8 mouse cellular contexts compared by ENCODE assay signal in genomic region chr17:32965253-32965622, GRCm38 (mm10). TPM values are rescaled to one million over a fixed set of nuclear protein-coding genes. Genes with fewer than 3 reads are reported as not detected.
DNase-seq lines count a peak whose midpoint lies in the region; ATAC-seq and TF ChIP-seq lines count a peak whose summit lies in the region.

No protein-coding gene starts in this region.

- no peak for TF ChIP-seq CTCF in lung, embryonic 14.5 days (IDR thresholded peaks at IDR 0.05; ENCODE audit: low read depth)

- no peaks in the 10 kb centered on the region for H3K36me3 ChIP-seq in lung, embryonic 14.5 days (ENCODE audit: insufficient read depth)
- no peaks in the 10 kb centered on the region for H3K36me3 ChIP-seq in hindbrain, embryonic 11.5 days (ENCODE audit: control insufficient read depth, insufficient read depth, low read length)

- H3K4me1 ChIP-seq in lung, embryonic 14.5 days (ENCODE audit: insufficient read depth) = peaks cover 15% of the 10 kb centered on the region
- 0 out of 2 replicates have a peak, but pooled peaks cover 2% of the 10 kb centered on the region for H3K4me1 ChIP-seq in hindbrain, embryonic 11.5 days (replicated peaks; ENCODE audit: control insufficient read depth, insufficient read depth, low read length)

- intact Hi-C loops in gastrocnemius, postnatal 36 days (cut with DNase I) = no loop called here

- peak overlapping the region; percentile 84 for H3K4me2 ChIP-seq in lung, embryonic 14.5 days
- H3K4me2 ChIP-seq in hindbrain, embryonic 11.5 days (replicated peaks; ENCODE audit: low read depth, low read length) = peak overlapping the region; percentile 75

- peak overlapping the region; percentile 76 for H3K9ac ChIP-seq in lung, embryonic 14.5 days
- H3K9ac ChIP-seq in hindbrain, embryonic 11.5 days (ENCODE audit: low read depth, low read length) = peak overlapping the region; percentile 75

- under 1% methylated on average over 14 of the region's 14 CpGs for WGBS in lung, embryonic 14.5 days
- under 1% methylated on average over 14 of the region's 14 CpGs for WGBS in hindbrain, embryonic 11.5 days

- peak; percentile 59 for ATAC-seq in lung, embryonic 14.5 days (ENCODE audit: insufficient read depth)
- ATAC-seq in hindbrain, embryonic 11.5 days (ENCODE audit: low FRiP score) = no peak; the same call in 1 of the 2 replicates

- H3K27ac ChIP-seq in lung, embryonic 14.5 days (ENCODE audit: low read depth) = peak overlapping the region; percentile 93
- H3K27ac ChIP-seq in hindbrain, embryonic 11.5 days (ENCODE audit: low read depth, low read length) = no peak overlapping the region

- peak overlapping the region; percentile 80 for H3K4me3 ChIP-seq in lung, embryonic 14.5 days (ENCODE audit: low read depth, low read length)
- H3K4me3 ChIP-seq in hindbrain, embryonic 11.5 days (ENCODE audit: low read depth, low read length) = peak overlapping the region; percentile 88

- peak; percentile 16 for DNase-seq in adrenal gland, postnatal 25 days
- no peak for DNase-seq in adrenal gland, adult 2 months
- no peak for DNase-seq in lung, embryonic 14.5 days
- DNase-seq in lung, postnatal 25 days (ENCODE audit: low spot score) = no peak
- no peak for DNase-seq in hindbrain, embryonic 11.5 days (ENCODE audit: low spot score)
- DNase-seq in lung, postnatal 14 days = peak; percentile 15
- DNase-seq in right cerebral cortex, postnatal 25 days = no peak
- DNase-seq in gastrocnemius, postnatal 36 days = no peak

- no peaks in the 10 kb centered on the region for H3K27me3 ChIP-seq in lung, embryonic 14.5 days (ENCODE audit: insufficient read depth, low read length)
- H3K27me3 ChIP-seq in hindbrain, embryonic 11.5 days (ENCODE audit: control insufficient read depth, insufficient read depth, low read length) = no peaks in the 10 kb centered on the region

- no peaks in the 10 kb centered on the region for H3K9me3 ChIP-seq in lung, embryonic 14.5 days (ENCODE audit: low read depth, low read length)
- H3K9me3 ChIP-seq in hindbrain, embryonic 11.5 days (ENCODE audit: control insufficient read depth, low read length) = no peaks in the 10 kb centered on the region

RNA-seq across cellular contexts. Expression of gene Zfp472, which starts 0.4 kb away (rescaled TPM):
- total RNA-seq in adrenal gland, postnatal 25 days (2021) = 4.1 and 7.2 TPM in 2 replicates
- total RNA-seq in adrenal gland, adult 2 months (2021) = 1 to 10 TPM; 3.8 to 4.4 TPM
- 0.18 and 0.21 TPM in 2 replicates for polyA plus RNA-seq in adrenal gland, adult 2 months (2012; rRNA removed)
- polyA plus RNA-seq in lung, embryonic 14.5 days (2014; fragmentation: Nextera tagmentation; extraction: Ambion mirVana) = 11.4 and 13.3 TPM in 2 replicates
- polyA plus RNA-seq in hindbrain, embryonic 11.5 days (2014; fragmentation: Nextera tagmentation; extraction: Ambion mirVana) = 13.4 TPM in 2 replicates
- total RNA-seq in gastrocnemius, postnatal 36 days (2021) = 1 to 10 TPM; 1.3 to 1.5 TPM

RNA-seq across cellular contexts. Expression of gene Cyp4f13, which starts 18.0 kb away (rescaled TPM):
- total RNA-seq in adrenal gland, postnatal 25 days (2021) = 83.8 and 111 TPM in 2 replicates
- 10 to 100 TPM; 55.3 to 71.1 TPM for total RNA-seq in adrenal gland, adult 2 months (2021)
- 80.1 and 92.0 TPM in 2 replicates for polyA plus RNA-seq in adrenal gland, adult 2 months (2012; rRNA removed)
- 8.1 and 8.5 TPM in 2 replicates for polyA plus RNA-seq in lung, embryonic 14.5 days (2014; fragmentation: Nextera tagmentation; extraction: Ambion mirVana)
- polyA plus RNA-seq in hindbrain, embryonic 11.5 days (2014; fragmentation: Nextera tagmentation; extraction: Ambion mirVana) = 3.1 and 5.5 TPM in 2 replicates
- total RNA-seq in gastrocnemius, postnatal 36 days (2021) = 10 to 100 TPM in 1 of 2 experiments, 1 to 10 TPM in 1; 8.6 to 10.8 TPM

RNA-seq across cellular contexts. Expression of gene Zfp952, which starts 27.7 kb away (rescaled TPM):
- 10.6 and 10.8 TPM in 2 replicates for total RNA-seq in adrenal gland, postnatal 25 days (2021)
- total RNA-seq in adrenal gland, adult 2 months (2021) = 10 to 100 TPM in 1 of 2 experiments, 1 to 10 TPM in 1; 8.8 to 11.3 TPM
- 1.1 and 1.5 TPM in 2 replicates for polyA plus RNA-seq in adrenal gland, adult 2 months (2012; rRNA removed)
- polyA plus RNA-seq in lung, embryonic 14.5 days (2014; fragmentation: Nextera tagmentation; extraction: Ambion mirVana) = 13.6 and 14.5 TPM in 2 replicates
- polyA plus RNA-seq in hindbrain, embryonic 11.5 days (2014; fragmentation: Nextera tagmentation; extraction: Ambion mirVana) = 18.5 and 18.6 TPM in 2 replicates
- 1 to 10 TPM; 3.1 to 5.4 TPM for total RNA-seq in gastrocnemius, postnatal 36 days (2021)

RNA-seq across cellular contexts. Expression of gene Cyp4f14, which starts 48.1 kb away (rescaled TPM):
- 9.4 and 12.7 TPM in 2 replicates for total RNA-seq in adrenal gland, postnatal 25 days (2021)
- 10 to 100 TPM in 1 of 2 experiments, 1 to 10 TPM in 1; 6.6 to 14.1 TPM for total RNA-seq in adrenal gland, adult 2 months (2021)
- polyA plus RNA-seq in adrenal gland, adult 2 months (2012; rRNA removed) = 12.9 and 17.9 TPM in 2 replicates
- not detected in 2 replicates for polyA plus RNA-seq in lung, embryonic 14.5 days (2014; fragmentation: Nextera tagmentation; extraction: Ambion mirVana)
- polyA plus RNA-seq in hindbrain, embryonic 11.5 days (2014; fragmentation: Nextera tagmentation; extraction: Ambion mirVana) = not detected in 2 replicates
- total RNA-seq in gastrocnemius, postnatal 36 days (2021) = under 1 TPM in 1 of 2 experiments, not detected in 1; 0.27 TPM

Comparison
In these comparisons a context has a peak if more than half of its experiments do, and no peak if none do; other contexts are left out.
1. DNase-seq: peak in adrenal gland, postnatal 25 days (single experiment) and lung, postnatal 14 days (single experiment); none in adrenal gland, adult 2 months (single experiment), lung, embryonic 14.5 days (single experiment), lung, postnatal 25 days (single experiment), hindbrain, embryonic 11.5 days (single experiment), right cerebral cortex, postnatal 25 days (single experiment) and gastrocnemius, postnatal 36 days (0 of 2).